Mouse (Mus musculus) layer of hippocampus, adult 18-20 months (tissue): ENCODE results near the gene Gm20431. TPM values are rescaled to one million over a fixed set of nuclear protein-coding genes. Genes with fewer than 3 reads are reported as not detected.

Experiments used
- DNase-seq, 2 experiments: peaks; one replicate each; pipeline ENCODE4 v3.0.0; 2022; ENCODE audit warnings: low spot score in 2 of 2
- total RNA-seq, 2 experiments: library from RNA; stranded (reverse); gene quantifications; 2 replicates each; pipeline ENCODE4 v1.2.3; 2021

Gm20431 gene
- total RNA-seq, 2 experiments from 2014 or later: 36.7 to 39.9 TPM

GRCm38 (mm10) chr2:167602978-167603377, 58.3 kb downstream of the Gm20431 start:
- no peak for DNase-seq

GRCm38 (mm10) chr2:167602364-167602763, 58.9 kb downstream of the Gm20431 start:
- DNase-seq: no peak

DNA sequence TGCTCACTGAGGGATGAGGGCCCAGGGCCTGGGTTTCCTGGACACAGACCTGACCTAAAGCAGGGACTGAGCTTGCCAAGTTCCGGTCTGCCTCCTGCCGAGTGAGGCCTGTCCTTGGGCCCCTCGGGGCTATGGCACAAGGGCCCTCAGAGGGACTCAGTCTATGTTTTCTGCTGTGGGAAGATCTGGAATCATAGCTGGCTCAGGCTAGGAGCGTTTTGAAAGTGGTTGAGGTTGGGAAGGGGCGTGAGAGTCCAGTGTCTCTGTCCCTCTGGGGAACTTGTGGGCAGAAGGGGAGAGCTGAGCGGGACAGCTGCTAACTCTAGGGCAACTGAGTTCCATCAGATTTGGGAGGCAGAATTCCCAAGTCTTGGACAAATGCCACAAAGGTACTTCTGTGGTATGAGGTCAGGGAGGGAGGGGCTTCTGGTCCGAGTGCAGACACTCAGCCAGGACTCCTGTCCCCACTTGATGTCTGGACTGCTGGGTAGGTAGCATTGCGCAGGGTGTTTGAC, 60.8 kb downstream of the Gm20431 start:
- no peak for DNase-seq

GRCm38 (mm10) chr2:167599917-167600316, 61.4 kb downstream of the Gm20431 start:
- no peak for DNase-seq

- no peak for DNase-seq
Observed at GRCm38 (mm10) chr2:167599195-167599594, 62.1 kb downstream of the Gm20431 start.

- DNase-seq: no peak
Observed at GRCm38 (mm10) chr2:167597492-167598186, 63.7 kb downstream of the Gm20431 start.

DNA sequence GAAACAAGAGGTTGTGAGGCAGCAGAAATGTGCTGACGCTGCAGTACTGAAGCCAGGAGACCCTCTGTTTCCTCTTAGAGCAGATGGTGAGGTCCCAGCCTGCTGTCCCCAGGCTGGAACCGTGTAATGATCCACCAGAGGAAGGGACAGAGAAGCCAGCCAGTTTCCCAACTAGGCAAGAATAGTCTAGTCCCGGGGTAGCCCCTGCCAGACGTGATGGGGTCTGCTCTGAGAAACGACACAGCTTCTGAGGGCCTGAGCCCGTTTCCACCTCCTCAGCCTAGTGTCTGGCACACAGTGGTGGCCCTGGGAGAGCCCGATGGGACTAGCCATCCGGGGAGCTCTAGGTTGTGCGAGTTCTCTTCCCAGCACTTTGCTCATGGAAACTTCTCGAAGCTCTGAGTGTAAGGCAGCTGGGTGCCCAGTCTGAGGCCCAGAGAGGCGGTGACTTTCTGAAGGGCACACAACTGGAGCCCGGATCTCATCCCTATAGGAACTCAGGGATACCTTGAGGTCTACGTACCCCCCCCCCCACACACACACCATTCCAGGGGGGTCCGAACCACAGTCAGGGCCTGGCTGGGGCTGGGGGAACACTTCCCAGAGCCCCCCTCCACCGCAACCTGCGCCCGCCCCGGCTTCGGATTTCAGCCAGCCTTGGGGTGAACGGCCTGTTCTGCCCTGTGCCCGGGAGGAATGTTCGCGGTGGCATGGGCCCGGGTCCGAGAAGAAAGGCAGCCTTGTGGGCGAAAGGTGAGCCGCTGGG, 64.4 kb downstream of the Gm20431 start:
- DNase-seq: no peak

DNA sequence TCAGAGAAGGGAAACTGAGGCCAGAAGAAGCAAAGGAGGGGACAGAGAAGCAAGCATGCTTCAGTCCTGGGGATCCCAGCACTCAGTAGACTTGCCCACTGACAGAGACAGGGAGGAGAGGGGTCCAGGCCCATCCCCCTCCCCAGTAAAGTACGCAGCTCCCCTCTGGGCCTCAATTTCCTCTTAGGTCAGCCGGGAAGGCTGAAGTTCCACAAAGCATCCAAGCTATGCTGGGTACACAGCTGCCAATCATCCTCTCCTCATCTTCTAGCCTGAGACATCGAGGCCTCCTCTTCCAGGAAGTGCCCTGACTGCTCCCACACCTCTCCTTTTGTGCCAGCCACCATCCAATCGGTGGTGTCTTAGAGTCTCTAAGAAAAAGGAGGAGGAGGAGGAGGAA, 65.0 kb downstream of the Gm20431 start:
- DNase-seq: no peak

DNA sequence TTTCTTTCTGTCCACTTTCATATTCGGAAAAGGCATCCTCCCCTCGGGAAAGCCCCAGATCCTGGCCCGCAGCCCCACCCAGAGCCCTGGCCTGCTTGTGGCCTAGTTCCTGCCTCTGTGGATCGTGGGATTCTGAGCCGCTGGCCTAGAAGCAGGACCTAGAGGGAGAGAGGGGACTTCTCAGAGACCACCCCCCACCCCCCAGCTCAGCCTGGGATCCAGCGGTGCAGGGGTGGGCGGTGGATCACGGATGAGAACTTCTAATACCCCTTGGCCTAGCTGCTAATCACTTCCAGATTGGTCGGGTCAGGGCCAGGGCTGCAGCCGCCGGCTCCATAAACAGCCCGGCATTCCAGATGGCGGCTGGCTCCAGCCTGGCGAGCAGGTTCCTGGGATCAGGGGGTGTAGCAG, 65.5 kb downstream of the Gm20431 start:
- no peak for DNase-seq

- DNase-seq: peak; percentile 48 to 69
Observed at GRCm38 (mm10) chr2:167594444-167594934, 66.8 kb downstream of the Gm20431 start.

DNA sequence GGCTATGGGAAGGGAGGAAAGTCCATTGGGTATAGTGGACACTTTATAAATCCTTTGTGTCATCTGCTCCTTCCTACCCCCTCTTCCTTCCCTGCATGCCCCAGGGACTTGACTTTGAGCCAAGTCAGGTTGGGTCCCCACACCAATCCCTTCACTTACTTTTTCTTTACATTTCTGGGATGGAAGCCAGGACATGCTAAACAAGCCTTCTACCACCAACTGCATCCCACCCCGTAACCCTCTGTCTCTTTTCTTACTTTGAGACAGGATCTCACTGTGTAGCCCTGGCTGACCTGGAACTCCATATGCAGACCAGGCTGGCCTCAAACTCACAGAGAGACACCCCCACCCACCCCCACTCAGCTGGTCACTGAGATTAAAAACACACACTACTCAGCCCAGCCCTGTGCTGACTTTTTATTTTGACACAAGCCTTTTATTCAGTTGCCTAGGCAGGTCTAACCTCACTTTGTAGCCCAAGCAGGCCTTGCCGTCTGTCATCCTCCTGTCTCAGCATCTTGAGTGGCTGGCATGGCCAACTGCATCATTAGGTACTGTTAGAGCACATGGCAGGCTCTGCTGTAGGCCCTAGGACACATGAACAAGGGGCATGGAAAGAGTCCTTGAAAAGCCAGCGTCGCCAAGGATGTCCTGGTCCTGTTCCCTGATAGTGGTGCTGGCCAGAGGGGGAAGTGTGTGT, 67.6 kb downstream of the Gm20431 start:
- no peak for DNase-seq

- DNase-seq: no peak
Observed at GRCm38 (mm10) chr2:167588774-167589577, 72.3 kb downstream of the Gm20431 start.

DNA sequence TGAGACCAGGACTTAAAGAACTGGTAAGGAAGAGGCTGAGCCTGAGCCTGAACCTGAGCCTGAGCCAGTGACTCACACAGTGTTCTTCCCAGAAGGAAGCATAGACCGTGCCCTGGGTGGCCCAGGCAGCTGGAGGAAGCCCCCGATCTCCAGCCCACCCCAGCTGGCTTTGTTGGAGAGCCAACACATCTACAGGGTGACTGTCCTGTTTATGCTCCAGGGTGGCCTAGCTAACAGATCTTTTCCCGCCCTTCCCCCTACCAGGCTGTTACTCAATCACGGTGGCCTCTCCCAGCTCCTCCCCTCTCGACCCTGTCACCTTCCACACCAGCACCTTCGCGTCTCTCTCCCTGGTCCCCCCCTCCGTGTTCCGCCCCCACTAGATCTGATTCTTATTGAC, 74.3 kb downstream of the Gm20431 start:
- no peak for DNase-seq

DNA sequence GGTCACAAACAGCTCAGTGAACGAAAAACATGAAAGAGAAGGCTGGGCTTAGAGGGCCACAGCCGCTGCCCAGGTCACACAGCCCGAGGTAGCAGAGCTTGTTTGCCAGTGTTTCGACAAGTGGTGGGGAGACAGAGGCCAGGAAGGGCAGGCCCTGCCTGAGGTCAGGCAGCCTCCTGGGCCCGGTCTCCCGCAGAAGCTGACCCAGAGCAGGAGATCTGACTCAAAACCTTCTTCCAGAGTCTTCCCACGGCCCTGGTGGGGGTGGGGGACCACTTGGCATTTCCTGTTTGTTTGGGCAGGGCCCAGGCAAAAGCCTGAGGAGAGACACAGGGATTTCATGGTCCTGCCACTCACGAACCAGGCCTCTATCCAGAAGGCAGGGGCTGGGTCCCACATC, 75.3 kb downstream of the Gm20431 start:
- DNase-seq: no peak

DNA sequence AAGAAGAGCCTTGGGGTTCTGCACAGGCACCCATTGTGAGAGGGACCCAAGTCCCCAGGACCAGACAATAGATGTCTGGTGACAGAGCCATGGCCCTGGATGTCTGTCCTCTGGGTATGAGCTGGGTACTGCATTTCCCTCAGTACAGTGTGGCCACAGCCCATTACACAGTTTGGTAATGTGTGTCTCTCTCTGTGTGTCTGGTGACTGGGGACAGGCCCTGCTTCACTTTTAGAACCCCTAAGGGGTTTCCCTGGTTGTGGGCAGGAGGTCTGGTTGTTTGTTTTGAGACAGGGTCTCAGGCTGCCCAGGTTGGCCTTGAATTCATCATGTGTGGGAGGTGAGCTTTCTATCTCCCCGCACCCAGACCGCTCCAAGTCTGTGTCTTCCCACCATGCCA, 76.0 kb downstream of the Gm20431 start:
- no peak for DNase-seq

GRCm38 (mm10) chr2:167583161-167583952, 77.9 kb downstream of the Gm20431 start:
- DNase-seq: no peak

DNA sequence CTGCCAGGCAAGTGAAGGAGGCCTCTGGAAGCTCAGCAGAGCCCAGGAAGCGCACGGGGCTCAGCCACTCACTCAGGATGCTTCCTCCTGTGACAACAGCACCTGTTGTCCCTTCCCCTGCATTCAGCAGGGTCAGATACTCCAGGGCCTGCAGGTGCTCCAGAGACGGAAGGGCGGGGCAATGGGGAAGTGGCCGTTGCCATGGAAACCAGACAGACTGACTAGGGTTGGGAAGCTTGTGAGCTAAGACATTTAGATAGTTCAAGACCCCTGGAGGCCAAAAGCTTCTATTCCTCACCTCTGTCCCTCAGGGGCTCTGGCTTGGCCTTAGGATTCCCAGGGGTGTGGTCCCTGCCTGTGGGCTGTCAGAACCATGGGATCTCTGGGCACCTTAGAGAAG, 82.8 kb downstream of the Gm20431 start:
- DNase-seq: no peak

GRCm38 (mm10) chr2:167577186-167577785, 84.0 kb downstream of the Gm20431 start:
- no peak for DNase-seq

DNA sequence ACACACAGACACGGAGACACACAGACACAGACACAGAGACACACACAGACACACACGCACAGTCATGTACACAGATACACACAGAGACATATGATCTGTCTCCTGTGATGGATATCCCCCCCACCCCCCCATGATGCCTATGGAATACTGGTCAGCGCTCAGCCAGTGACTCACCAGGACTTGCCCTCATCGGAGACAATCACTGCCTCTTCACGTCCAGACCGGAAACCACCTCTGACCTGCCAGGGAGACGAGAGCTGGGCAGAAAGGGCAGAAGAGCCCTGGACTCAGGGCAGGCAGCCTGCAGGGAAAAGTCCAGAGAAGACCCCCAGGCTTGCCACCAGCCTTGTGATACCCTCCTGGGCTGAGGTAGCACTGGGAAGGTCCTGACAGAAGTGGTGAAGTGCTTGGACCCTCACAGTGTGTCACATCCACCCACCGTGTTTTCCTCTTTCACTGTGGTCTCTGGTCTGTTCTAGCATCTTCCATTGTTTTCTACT, 85.1 kb downstream of the Gm20431 start:
- no peak for DNase-seq
